Mouse (Mus musculus) layer of hippocampus, adult 11-12 months (tissue): ENCODE results near the gene Tram2.

Experiments used
- DNase-seq: peaks from one replicate; pipeline ENCODE4 v3.0.0; 2022; ENCODE audit warnings: low spot score

The Tram2 gene

DNA sequence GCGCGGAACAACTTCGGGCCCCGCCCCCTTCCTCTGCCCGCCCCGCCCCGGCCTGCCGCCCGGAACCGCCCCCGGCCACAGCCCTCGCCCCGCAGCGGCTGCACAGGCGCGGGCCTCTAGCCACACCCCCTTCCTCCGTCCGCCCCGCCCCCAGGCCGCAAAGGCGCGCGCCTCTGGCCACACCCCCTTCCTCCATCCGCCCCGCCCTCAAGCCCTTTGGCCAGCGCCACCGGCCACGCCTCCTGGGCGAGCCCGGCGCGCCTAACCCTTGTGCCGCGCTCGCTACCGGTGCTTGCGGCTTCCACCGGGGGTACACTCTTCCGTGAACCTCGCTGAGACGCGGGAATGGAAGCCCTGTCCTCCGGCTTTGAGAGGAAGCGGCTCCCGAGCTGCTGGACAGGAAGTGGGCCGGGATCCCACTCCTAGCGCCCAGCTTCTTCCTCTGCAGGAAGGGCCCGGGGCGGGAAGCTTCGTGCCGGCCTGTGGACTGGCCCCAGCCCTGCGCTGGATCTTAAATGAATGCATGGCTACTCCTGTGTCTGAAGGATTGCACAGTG, at the start of gene Tram2:
Gene Tram2, minus strand, starts transcription at position 13 of the 557 bp plus-strand sequence.
- DNase-seq: peak; percentile 87

GRCm38 (mm10) chr1:21124713-21125336, 45.8 kb upstream of the Tram2 start:
- DNase-seq: no peak

- DNase-seq: no peak
These were observed 24.8 kb upstream of the Tram2 start for GRCm38 (mm10) chr1:21103784-21104183.

DNA sequence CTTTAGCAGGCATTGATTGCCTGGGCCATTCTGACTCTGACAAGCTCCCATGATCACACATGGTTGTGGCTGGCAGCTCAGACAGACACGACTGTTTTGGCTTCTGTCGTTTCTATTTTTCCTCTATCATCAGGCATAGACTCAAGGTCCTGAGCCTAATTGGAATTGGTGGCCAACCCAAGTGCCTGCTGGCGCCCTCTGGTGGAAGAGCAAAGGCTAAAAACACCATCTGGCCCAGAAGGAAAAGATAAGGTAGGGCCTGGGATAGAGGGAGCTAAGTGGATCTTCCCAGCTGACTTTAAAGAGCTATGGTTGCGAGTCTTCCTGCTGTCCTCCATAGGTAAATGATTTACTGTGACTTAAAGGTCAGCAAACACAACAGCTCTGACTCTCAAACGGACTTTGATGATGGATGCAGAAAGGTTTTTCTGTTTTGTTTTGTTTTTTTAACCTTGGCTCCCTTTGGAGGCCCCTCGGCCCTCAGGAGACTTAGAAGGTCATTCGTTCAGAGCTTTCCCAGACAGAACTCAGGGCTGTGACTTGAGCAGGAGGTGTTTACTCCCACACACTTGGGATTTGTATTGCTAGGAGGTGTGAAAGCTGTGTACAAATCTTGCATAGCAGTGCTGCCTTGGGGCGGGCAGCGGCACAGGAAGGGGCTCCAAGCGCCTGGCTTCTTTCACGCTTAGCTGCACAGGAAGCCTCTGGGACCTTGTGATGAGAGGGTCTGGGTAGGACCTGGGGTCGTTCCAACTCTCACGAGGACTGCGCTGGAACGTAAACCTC, 22.4 kb upstream of the Tram2 start:
- peak; percentile 60 for DNase-seq

GRCm38 (mm10) chr1:21100726-21101125, 21.7 kb upstream of the Tram2 start:
- DNase-seq: no peak

GRCm38 (mm10) chr1:21097001-21097989, 18.3 kb upstream of the Tram2 start:
- no peak for DNase-seq

DNA sequence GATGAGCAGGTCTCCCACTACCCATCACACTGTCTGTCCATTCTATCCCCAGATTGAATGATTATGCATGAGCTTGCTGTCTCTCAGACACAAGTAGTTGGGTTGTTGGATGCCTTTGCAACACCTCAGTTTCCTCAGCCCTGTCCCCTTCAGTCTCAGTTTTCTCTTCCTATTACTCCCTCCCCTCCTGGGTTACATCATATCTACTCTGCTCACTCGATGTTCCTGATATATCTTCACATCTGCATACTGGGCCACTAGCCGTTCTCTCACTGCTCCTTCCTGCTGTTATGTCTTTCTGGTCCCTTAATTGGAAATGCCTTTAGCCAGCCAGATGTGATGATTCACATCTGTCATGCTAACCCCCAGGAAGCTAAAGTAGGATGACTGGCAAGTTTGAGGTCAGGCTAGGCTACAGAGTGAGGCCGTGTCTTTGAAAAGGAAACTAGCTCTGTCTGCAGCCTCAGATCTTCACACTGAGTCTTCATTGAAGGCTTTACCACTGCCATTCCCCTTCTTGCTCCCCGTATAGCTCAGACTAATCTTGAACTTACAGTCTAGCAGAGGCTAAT, 15.7 kb upstream of the Tram2 start:
- DNase-seq: no peak

DNA sequence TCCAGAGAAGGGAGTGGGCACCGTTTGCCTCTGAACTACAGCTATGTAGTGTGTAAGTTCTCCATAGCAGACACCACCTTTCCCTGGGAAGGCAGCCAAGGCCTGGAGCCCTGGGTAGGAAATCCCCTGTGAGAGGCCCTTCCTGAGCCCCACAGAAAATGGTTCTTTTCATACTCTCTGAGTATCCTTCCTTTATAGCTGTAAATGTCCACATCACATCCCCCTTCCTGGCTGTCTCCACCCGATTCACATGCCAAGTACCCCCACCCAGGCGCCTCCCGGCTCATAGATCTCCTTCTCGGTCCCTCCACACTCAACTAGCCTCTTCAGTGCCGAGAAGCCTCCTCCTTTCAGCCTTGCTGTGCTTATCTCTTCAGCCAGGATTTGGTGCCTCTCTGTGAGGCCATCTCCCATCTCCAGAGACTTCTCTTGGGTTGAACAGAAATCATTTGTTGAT, 10.7 kb upstream of the Tram2 start:
- no peak for DNase-seq

DNA sequence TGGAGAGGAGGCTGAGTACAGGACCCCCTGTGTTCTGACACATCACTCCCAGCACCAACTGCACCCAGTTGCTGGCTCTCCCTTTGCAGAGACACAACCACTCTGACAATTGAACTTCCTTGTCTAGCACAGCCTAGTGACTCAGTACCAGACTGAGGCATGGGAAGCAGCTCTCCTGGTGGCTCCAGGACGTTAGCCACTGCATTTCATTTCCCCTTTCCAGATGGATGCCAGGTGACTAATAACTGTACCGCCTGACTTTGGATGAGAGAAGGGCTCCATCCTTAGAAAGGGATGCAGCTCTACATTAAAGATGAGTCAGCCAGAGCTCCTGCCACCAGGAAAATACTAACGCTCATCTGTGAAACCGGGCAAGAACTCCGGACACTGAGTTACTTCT, 7.3 kb upstream of the Tram2 start:
- no peak for DNase-seq

GRCm38 (mm10) chr1:21084661-21085060, 5.6 kb upstream of the Tram2 start:
- no peak for DNase-seq

GRCm38 (mm10) chr1:21080362-21080761, 1.3 kb upstream of the Tram2 start:
- DNase-seq: no peak

- DNase-seq: no peak
These were observed 381 bp downstream of the Tram2 start for GRCm38 (mm10) chr1:21078481-21079214.

DNA sequence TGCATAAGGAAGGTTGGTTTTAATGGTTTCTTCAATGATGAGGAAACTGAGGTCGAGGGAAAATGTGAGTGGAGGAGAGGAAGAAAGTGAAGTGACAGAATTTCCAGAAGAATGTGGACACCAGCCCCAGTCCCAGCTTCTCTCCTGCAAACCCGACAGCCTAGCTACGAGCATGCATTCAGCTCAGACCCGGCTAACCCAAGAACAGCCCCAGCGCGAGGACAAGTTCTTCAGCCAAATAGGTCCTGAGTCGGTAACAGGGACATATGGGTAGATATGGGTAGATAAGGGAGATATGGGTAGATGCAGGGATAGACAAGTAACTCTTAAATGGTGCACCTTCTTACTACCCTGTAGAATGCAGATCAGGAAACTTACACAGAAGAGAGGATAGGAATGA, 1.4 kb downstream of the Tram2 start:
- no peak for DNase-seq

DNA sequence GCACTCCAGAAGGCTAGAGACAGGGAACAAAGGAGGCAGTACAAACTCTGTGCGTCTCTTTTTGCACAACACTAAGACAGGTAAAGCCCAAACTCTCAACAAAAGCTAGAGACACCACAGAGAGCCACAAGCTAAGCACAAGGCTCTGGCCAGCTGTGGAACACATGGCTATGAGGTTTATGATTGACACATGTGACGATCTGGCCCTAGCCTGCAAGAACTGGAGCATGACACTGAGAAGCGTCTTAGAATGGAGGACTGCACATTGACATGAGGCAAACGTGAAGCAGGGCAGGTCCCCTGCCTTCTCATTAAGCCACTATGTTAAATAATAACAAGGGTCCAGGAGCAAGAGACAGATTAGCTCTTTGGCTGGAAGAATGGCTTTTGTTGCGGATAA, 1.8 kb downstream of the Tram2 start:
- DNase-seq: no peak

- DNase-seq: no peak
These were observed 3.0 kb downstream of the Tram2 start for GRCm38 (mm10) chr1:21075986-21076495.

DNA sequence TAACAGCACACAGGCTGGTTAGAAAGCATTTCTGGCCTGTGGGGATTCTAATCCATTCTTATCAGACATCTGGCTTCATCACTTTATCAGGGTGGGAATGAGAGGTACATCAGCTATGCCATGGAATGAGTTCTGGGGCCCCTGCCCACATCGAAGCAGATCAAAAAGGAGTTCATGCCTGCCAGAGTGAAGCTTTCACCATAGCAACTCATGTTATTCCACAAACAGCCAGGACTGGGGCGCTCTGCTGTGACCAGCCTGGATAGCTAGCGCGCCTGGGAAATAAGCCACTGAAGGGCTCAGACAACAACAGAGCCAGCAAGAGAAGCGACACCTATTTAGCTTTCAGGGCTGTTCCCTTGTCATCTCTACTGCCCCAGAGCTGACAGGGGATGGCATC, 4.8 kb downstream of the Tram2 start:
- DNase-seq: peak; percentile 32

- no peak for DNase-seq
These were observed 6.1 kb downstream of the Tram2 start for GRCm38 (mm10) chr1:21072875-21073444.

DNA sequence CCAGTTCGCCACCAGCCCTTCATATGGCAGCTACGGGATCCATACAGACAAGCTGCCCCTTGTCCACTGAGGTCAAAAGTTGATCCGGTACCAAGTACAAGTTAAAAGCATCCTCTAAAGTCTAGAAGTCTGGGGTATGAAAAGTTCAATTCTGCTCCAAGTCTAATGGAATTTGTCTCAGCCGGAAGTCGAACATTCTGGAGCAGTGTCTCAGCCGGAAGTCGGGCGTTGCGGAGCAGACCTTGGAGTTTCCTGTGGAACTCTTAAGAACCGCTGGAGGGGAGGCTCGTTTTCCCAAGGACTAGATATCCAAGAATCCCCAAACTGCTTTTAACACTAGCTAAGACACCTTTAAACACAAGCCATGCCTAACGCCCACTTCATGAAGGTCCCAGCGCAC, 8.4 kb downstream of the Tram2 start:
- DNase-seq: no peak

DNA sequence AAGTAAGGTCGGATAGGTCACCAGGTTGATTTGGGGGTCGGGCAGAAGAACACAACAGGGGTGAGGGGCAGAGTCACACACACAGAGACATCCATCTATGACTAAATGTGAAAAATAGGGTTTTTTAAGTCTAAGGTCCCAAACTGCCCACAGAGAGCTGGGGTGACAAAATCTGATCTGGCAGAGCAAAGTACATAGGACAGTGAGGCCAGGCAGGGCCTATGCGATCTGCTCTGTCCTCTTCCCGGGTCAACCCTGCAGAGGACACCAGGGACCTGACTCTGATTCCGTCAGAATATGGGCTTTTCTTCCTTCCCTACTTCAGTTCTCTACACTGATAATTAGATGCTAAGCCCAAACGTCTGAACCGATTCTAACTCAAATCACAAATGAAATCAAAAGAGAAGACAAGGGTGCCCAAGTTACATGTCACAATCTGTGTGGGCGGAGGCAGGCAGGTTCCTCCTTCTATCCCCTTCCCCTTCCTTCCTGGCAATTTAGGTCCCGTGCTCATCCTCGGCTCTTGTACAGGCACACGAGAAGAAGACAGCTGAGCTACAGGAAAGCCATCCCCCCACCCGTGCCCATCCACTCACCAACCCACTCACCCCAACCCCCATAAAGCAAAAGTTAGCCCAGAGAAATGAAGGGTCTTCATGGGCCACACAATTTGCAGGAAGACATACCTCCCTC, 9.1 kb downstream of the Tram2 start:
- DNase-seq: no peak

DNA sequence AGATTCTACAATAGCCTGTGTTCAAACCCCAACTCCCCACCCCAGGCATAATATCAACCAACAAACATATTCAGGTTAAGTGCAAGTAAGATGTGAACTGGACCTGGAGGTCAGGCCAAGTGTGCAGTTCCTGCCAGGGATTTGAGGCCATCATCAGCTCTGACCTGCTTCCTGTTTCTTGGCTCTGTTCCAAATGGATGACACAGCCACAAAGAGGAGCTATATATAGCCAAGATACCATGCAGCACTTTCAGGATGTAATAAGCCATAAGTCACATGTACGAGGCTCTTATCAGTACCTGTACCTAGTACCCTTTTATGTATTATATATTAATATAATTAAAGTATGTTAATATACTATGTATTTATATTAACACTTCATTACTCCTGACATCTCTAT, 10.5 kb downstream of the Tram2 start:
- DNase-seq: no peak
